Mouse (Mus musculus) heart, embryonic 11.5 days (tissue): ENCODE results near the gene Ppp1r2. TPM values are rescaled to one million over a fixed set of nuclear protein-coding genes. Genes with fewer than 3 reads are reported as not detected.

Experiments
- ATAC-seq: fragments of 200-750 bp; cut with Nextera tagmentation; replicated peaks from 2 replicates; pipeline ENCODE4 v1.8.0; 2017; ENCODE audit warnings: moderate library complexity; ENCODE audit not compliant: insufficient number of reproducible peaks, low FRiP score, low TSS enrichment
- H3K27ac ChIP-seq: fragments of 300-500 bp; sonication (generic); 2 replicates; pipeline ENCODE4 v1.5.1; 2014; ENCODE audit warnings: mild to moderate bottlenecking, low read depth, low read length
- H3K27me3 ChIP-seq: fragments of 300-500 bp; sonication (generic); 2 replicates; pipeline ENCODE4 v1.6.1; 2014; ENCODE audit warnings: mild to moderate bottlenecking, low read length, mixed read lengths; ENCODE audit not compliant: control insufficient read depth, insufficient read depth
- H3K36me3 ChIP-seq: fragments of 300-500 bp; sonication (generic); 2 replicates; pipeline ENCODE4 v1.6.1; 2014; ENCODE audit warnings: mild to moderate bottlenecking, low read length, moderate library complexity, mixed read lengths; ENCODE audit not compliant: control insufficient read depth, insufficient read depth
- H3K4me1 ChIP-seq: fragments of 300-500 bp; sonication (generic); 2 replicates; pipeline ENCODE4 v1.6.1; 2014; ENCODE audit warnings: low read length; ENCODE audit not compliant: control insufficient read depth, insufficient read depth
- H3K4me2 ChIP-seq: fragments of 300-500 bp; sonication (generic); 2 replicates; pipeline ENCODE4 v1.6.1; 2014; ENCODE audit warnings: mild to moderate bottlenecking, moderate library complexity
- H3K4me3 ChIP-seq: fragments of 300-500 bp; sonication (generic); 2 replicates; pipeline ENCODE4 v1.5.1; 2014; ENCODE audit warnings: low read depth, low read length
- H3K9ac ChIP-seq: fragments of 300-500 bp; sonication (generic); 2 replicates; pipeline ENCODE4 v1.6.1; 2014; ENCODE audit warnings: mild to moderate bottlenecking, low read depth, low read length, moderate library complexity
- H3K9me3 ChIP-seq: fragments of 300-500 bp; sonication (generic); replicated peaks from 2 replicates; pipeline ENCODE4 v1.6.1; 2016; ENCODE audit warnings: low read length; ENCODE audit not compliant: control insufficient read depth
- WGBS: fragments of 180-500 bp; shearing (Covaris S2); extraction: QIAGEN DNeasy Blood & Tissue Kit; methylation state at CpG from one replicate; pipeline ENCODE4 v1.1.7; 2014; ENCODE audit not compliant: insufficient replicate concordance; 5-methylcytosine and 5-hydroxymethylcytosine counted together
- polyA plus RNA-seq: library from polyadenylated mRNA; unstranded; fragments of >200 nt; fragmentation: Nextera tagmentation; extraction: Ambion mirVana; gene quantifications from 2 replicates; pipeline ENCODE4 v1.2.1, GENCODE M21; 2014

Ppp1r2 gene
- polyA plus RNA-seq, 1 experiment from 2014 or later: 90.8 TPM

DNA sequence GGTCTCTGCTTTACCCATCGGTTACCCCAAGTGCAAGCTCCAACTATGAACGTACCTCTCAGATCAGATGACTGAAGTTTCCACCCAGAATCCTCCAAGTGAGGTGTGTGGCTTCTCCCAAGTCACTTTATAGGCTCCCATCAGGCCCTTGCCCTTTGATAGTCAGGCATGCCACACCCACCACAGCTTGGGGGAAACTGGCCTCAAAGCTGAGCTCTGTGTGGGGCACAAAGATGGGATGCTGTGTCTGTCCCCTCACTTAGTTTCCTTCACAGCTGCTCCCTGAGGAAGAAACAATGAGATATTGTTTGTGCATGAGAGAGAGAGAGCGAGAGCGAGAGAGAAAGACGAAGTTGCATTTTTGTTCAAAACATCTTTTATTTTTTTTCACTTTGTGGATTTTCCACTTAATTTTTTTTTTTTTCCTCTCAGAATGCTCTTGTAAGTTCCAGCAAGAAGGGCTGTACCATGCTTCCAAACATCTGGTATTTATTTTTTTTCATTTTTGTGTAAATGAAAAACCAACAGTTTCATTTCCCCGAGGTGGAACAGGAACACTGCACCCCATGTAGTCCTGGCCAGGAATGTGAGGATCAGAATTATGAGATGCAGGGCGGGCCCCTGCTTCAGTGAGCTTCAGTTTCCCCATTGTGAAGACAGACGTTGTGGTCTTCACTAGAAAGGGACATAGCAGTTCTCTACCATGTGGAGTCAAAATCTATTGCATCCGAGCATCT lies 39.6 kb upstream of the Ppp1r2 start, which contains the start of gene Apod:
Apod (minus strand) TSS at position 312 of the 737 bp plus-strand sequence.
- Histone ChIP-seq H3K36me3 (no peaks in the 10 kb centered on the region), H3K9ac (no peak within 1 kb of the TSS), H3K4me1 (no peaks in the 10 kb centered on the region; the same call in 1 of the 2 replicates), H3K4me3 (no peak within 1 kb of the TSS), H3K27me3 (no peaks in the 10 kb centered on the region), H3K9me3 (no peaks in the 10 kb centered on the region), H3K27ac (no peak within 1 kb of the TSS), H3K4me2 (no peak within 1 kb of the TSS)
- WGBS: 75% methylated on average over 9 of the region's 9 CpGs
- ATAC-seq: no peak

DNA sequence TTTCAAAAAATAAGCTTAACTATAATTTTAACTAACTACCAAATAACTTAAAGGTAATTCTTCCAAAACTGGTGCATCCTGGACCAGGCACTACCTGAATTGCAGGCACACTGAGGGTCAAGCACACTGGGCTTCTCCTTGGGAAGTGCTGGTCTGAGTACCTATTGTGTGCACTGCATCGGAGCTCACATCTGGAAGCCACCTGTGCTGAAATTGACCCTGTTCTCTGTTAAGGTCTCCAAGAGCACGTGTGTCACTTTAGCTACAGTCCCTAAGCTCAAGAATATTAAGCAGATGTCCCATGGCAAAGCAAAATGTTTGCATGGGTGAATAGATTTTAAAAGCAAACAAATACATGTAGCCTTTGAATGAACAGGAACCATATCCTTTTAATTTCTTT lies 38.5 kb upstream of the Ppp1r2 start:
- ATAC-seq: no peak
- Histone ChIP-seq H3K36me3 (no peaks in the 10 kb centered on the region), H3K4me2 (no peak overlapping the region), H3K4me3 (no peak overlapping the region), H3K9me3 (no peaks in the 10 kb centered on the region), H3K4me1 (no peaks in the 10 kb centered on the region; the same call in 1 of the 2 replicates), H3K27ac (no peak overlapping the region), H3K9ac (no peak overlapping the region), H3K27me3 (no peaks in the 10 kb centered on the region)
- 68% methylated on average over 2 of the region's 2 CpGs for WGBS

DNA sequence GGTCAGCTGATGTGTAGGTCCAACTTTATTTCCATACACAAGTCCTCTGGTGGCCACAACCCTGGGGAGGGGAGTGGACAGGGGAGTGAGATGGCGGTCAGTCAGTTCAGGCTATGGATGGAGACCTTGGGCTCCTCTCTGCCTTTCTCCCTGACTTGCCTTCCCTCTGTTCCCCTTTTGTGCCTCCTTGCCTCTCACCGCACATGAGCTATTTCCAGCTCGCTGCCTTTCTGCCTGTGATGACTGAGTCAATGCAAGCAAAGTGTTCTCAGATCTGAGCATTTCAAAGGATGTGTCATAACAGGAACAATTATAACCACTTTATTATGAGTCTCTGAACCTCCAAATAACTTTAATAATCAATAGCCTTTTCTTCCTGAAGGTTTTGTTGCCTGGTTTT lies 37.2 kb upstream of the Ppp1r2 start:
- Histone ChIP-seq H3K9me3 (no peaks in the 10 kb centered on the region), H3K27me3 (no peaks in the 10 kb centered on the region), H3K27ac (no peak overlapping the region), H3K4me2 (no peak overlapping the region), H3K4me1 (no peaks in the 10 kb centered on the region; the same call in 1 of the 2 replicates), H3K4me3 (no peak overlapping the region), H3K36me3 (no peaks in the 10 kb centered on the region), H3K9ac (no peak overlapping the region)
- no peak for ATAC-seq
- 59% methylated on average over 3 of the region's 3 CpGs for WGBS

DNA sequence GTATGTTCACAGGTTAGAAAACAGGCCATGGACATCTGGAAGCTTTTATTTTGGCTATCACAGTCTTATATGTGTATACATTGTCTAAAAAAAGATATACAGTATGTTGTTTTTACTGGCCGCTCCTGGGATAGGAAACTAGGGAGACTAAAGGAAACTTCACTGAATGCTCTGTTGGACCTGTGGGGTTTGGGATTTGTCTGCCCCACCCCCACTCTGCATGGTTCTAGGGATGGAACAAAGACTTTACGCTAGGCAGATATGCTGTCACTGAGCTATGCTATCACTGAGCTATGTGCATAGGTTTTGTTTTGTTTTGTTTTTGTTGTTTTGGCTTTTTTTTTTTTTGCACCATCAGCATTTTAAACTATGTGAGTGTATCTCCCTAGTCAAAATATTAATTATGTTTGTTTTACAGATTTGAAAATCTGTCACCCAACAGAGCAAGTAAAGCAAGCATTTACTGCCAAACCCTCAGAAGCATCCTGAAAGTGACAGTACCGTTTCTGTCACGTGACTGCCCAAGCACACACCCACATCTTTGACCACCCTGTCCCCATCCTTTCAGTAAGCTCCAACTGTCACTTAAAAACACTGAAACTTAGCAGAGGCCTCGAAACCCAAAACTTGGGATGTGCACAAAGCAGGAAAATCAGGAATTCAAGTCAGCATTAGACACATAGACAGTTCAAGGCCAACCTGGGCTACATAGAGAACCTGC lies 30.3 kb upstream of the Ppp1r2 start:
- no peak overlapping the region for H3K4me3 ChIP-seq
- no peaks in the 10 kb centered on the region for H3K9me3 ChIP-seq
- ATAC-seq: no peak
- H3K9ac ChIP-seq: no peak overlapping the region
- H3K27me3 ChIP-seq: no peaks in the 10 kb centered on the region
- no peak overlapping the region for H3K27ac ChIP-seq
- WGBS: 66% methylated on average over 5 of the region's 5 CpGs
- no peak overlapping the region for H3K4me2 ChIP-seq
- H3K4me1 ChIP-seq: peaks cover 1% of the 10 kb centered on the region; the same call in 1 of the 2 replicates
- no peaks in the 10 kb centered on the region for H3K36me3 ChIP-seq

GRCm38 (mm10) chr16:31303276-31303675 lies 28.2 kb upstream of the Ppp1r2 start:
- H3K4me2 ChIP-seq: no peak overlapping the region
- H3K27me3 ChIP-seq: no peaks in the 10 kb centered on the region
- no peaks in the 10 kb centered on the region for H3K9me3 ChIP-seq
- no peaks in the 10 kb centered on the region for H3K36me3 ChIP-seq
- H3K4me3 ChIP-seq: no peak overlapping the region
- H3K4me1 ChIP-seq: peaks cover 12% of the 10 kb centered on the region; the same call in 1 of the 2 replicates
- WGBS: 68% methylated on average over 10 of the region's 10 CpGs
- no peak overlapping the region for H3K9ac ChIP-seq
- ATAC-seq: no peak
- no peak overlapping the region for H3K27ac ChIP-seq

DNA sequence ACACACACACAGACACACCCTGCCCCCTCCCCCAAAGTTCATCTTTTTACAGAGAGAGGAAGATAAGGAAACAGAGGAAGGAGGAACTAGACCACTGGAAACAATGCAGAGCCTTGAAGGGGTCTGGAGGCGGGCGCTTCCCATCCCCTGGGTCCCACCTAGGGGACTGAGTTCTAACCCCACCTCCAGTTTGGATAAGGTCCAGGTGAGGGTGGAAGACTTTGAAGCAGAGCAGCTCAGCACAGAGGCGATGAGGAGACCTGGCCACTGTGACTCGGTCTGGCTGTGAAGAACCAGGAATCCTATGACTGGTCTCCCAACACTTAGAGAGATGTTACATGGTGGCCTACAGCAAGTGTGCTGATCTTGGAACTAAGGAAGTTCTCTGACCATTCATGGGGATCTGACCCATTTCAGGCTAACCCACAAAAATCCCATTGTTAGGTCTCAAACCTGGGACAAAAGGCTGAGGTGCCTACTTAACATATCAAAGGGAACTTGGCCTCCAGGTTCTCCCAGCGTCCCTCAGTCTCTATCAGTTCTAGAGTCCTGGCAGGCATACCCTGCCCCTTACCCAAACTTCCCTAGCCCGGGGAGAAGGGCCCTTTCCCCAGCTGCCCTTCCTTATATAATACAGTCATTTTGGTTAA lies 25.9 kb upstream of the Ppp1r2 start:
- Histone ChIP-seq H3K4me2 (no peak overlapping the region), H3K36me3 (no peaks in the 10 kb centered on the region), H3K9ac (no peak overlapping the region), H3K4me3 (no peak overlapping the region), H3K27ac (no peak overlapping the region), H3K4me1 (peaks cover 12% of the 10 kb centered on the region; the same call in 1 of the 2 replicates), H3K27me3 (no peaks in the 10 kb centered on the region), H3K9me3 (no peaks in the 10 kb centered on the region)
- ATAC-seq: no peak
- 80% methylated on average over 6 of the region's 6 CpGs for WGBS

DNA sequence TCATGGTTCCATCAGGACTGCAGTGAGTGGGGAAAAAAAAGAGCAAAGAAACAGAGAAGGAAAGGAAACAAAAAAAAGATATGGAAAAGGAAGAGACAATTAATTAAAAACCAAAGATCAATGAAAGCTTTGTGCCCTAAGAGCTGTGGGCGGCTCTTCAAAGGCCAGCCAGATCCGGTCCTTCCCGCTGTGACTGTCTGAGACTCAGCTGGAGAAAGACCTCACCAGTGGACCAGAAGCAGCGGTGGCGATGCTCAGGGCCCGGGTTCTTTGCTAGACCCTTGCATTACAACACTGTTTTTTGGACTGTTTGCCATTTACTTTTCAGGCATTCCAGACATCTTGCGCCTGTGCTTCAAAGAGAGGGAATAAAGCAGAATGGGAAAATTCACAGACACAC lies 25.4 kb upstream of the Ppp1r2 start:
- Histone ChIP-seq H3K4me1 (peaks cover 12% of the 10 kb centered on the region; the same call in 1 of the 2 replicates), H3K9me3 (no peaks in the 10 kb centered on the region), H3K9ac (no peak overlapping the region), H3K4me2 (no peak overlapping the region), H3K27ac (no peak overlapping the region), H3K4me3 (no peak overlapping the region), H3K27me3 (no peaks in the 10 kb centered on the region), H3K36me3 (no peaks in the 10 kb centered on the region)
- 45% methylated on average over 7 of the region's 7 CpGs for WGBS
- ATAC-seq: no peak

GRCm38 (mm10) chr16:31299960-31300353 lies 24.9 kb upstream of the Ppp1r2 start:
- Histone ChIP-seq H3K27ac (no peak overlapping the region), H3K27me3 (no peaks in the 10 kb centered on the region), H3K4me1 (peaks cover 12% of the 10 kb centered on the region; the same call in 1 of the 2 replicates), H3K4me3 (no peak overlapping the region), H3K9me3 (no peaks in the 10 kb centered on the region), H3K4me2 (no peak overlapping the region), H3K9ac (no peak overlapping the region; the same call in 1 of the 2 replicates), H3K36me3 (no peaks in the 10 kb centered on the region)
- WGBS: 56% methylated on average over 3 of the region's 3 CpGs
- ATAC-seq: no peak
